In the genomic region with DNA sequence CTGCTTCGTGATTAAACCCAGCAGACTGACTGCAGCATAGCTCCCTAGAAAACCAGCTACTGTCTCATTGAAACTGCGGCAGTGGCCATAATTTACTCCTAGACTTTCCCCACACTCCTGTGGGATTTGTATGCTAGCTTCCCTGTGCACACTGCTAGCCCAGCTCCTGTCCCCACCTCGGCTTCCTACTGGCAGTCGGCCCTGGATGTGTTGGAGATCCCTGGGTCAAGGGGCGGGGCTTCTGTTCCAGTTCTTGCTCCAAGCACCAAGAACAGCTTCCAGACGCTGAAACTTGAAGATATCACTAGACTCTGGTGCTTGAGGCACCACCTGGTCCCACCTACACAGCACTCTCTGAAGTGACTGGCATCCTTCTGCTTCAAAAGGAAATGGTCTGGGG, we compare ENCODE assay signal across 42 mouse cellular contexts. TPM values are rescaled to one million over a fixed set of nuclear protein-coding genes. Genes with fewer than 3 reads are reported as not detected.
"Had no signal": no experiment of that assay in that cellular context is flagged by ENCODE, and none has a peak within 500 bp of the region (broad histone marks: within the 10 kb centered on the region; RNA-seq: fewer than 3 reads in every experiment).

No protein-coding gene starts in this region.

- DNase-seq: gastrocnemius, postnatal 14 days; gastrocnemius, postnatal 36 days; heart, adult 18-20 months; heart, postnatal 10 days; heart, postnatal 36 days; kidney, adult 11 months; kidney, adult 2 months; kidney, adult 9 months; kidney, postnatal 14 days; layer of hippocampus, adult 9-11 months; layer of hippocampus, postnatal 36 days; left cerebral cortex, postnatal 4 days had no signal

RNA-seq across cellular contexts. Expression of gene Svs1, which starts 11.5 kb away (rescaled TPM):
- total RNA-seq: gastrocnemius, adult 18-20 months; gastrocnemius, adult 8-10 months; gastrocnemius, postnatal 14 days; gastrocnemius, postnatal 36 days; heart, adult 18-20 months; heart, adult 8-10 months; heart, postnatal 10 days; heart, postnatal 36 days; hematopoietic stem cell, adult 5-6 weeks; hindbrain, postnatal 0 days; layer of hippocampus, adult 18-20 months; layer of hippocampus, adult 8-10 months; layer of hippocampus, postnatal 14 days; layer of hippocampus, postnatal 36 days; left cerebral cortex, adult 18-20 months; left cerebral cortex, adult 8-10 months; left cerebral cortex, postnatal 10 days; left cerebral cortex, postnatal 25 days; left cerebral cortex, postnatal 4 days; liver, adult 2 months had no signal
- polyA plus RNA-seq: heart, embryonic 10.5 days; heart, embryonic 12.5 days; heart, embryonic 14.5 days; heart, embryonic 16.5 days; hindbrain, embryonic 11.5 days; hindbrain, embryonic 13.5 days; hindbrain, embryonic 15.5 days; hindbrain, postnatal 0 days; intestine, embryonic 14.5 days; intestine, embryonic 16.5 days; kidney, embryonic 15.5 days; kidney, postnatal 0 days; large intestine, adult 2 months; limb, embryonic 11.5 days; limb, embryonic 13.5 days; limb, embryonic 15.5 days; liver, adult 2 months; liver, embryonic 12.5 days; liver, embryonic 14.5 days had no signal

RNA-seq across cellular contexts. Expression of gene Doxl2, which starts 23.4 kb away (rescaled TPM):
- total RNA-seq: gastrocnemius, adult 18-20 months; gastrocnemius, adult 8-10 months; gastrocnemius, postnatal 14 days; gastrocnemius, postnatal 36 days; heart, adult 18-20 months; heart, adult 8-10 months; heart, postnatal 10 days; heart, postnatal 36 days; hematopoietic stem cell, adult 5-6 weeks; hindbrain, postnatal 0 days; layer of hippocampus, adult 18-20 months; layer of hippocampus, adult 8-10 months; layer of hippocampus, postnatal 14 days; layer of hippocampus, postnatal 36 days; left cerebral cortex, adult 18-20 months; left cerebral cortex, adult 8-10 months; left cerebral cortex, postnatal 10 days; left cerebral cortex, postnatal 25 days; left cerebral cortex, postnatal 4 days; liver, adult 2 months had no signal
- polyA plus RNA-seq: heart, embryonic 10.5 days; heart, embryonic 12.5 days; heart, embryonic 14.5 days; heart, embryonic 16.5 days; hindbrain, embryonic 11.5 days; hindbrain, embryonic 13.5 days; hindbrain, embryonic 15.5 days; hindbrain, postnatal 0 days; intestine, embryonic 14.5 days; intestine, embryonic 16.5 days; kidney, adult 2 months; kidney, embryonic 15.5 days; kidney, postnatal 0 days; large intestine, adult 2 months; limb, embryonic 11.5 days; limb, embryonic 13.5 days; limb, embryonic 15.5 days; liver, adult 2 months; liver, embryonic 12.5 days; liver, embryonic 14.5 days had no signal

RNA-seq across cellular contexts. Expression of gene Gpnmb, which starts 38.2 kb away (rescaled TPM):
- total RNA-seq: hematopoietic stem cell, adult 5-6 weeks had no signal
